Mouse (Mus musculus): ENCODE results near the gene Acpp. TPM values are rescaled to one million over a fixed set of nuclear protein-coding genes. Genes with fewer than 3 reads are reported as not detected.
A peak's percentile ranks its signal among the peaks of the same experiment; 100 is the strongest.
"Not testable (repeated sequence)": the region's sequence is repeated elsewhere in the genome, so short reads cannot be mapped to it uniquely, and the experiment has no call there.

Acpp gene
- polyA plus RNA-seq (2015; fragmentation: Nextera tagmentation; extraction: Ambion mirVana) = 0.34 and 0.55 TPM in 2 replicates

DNA sequence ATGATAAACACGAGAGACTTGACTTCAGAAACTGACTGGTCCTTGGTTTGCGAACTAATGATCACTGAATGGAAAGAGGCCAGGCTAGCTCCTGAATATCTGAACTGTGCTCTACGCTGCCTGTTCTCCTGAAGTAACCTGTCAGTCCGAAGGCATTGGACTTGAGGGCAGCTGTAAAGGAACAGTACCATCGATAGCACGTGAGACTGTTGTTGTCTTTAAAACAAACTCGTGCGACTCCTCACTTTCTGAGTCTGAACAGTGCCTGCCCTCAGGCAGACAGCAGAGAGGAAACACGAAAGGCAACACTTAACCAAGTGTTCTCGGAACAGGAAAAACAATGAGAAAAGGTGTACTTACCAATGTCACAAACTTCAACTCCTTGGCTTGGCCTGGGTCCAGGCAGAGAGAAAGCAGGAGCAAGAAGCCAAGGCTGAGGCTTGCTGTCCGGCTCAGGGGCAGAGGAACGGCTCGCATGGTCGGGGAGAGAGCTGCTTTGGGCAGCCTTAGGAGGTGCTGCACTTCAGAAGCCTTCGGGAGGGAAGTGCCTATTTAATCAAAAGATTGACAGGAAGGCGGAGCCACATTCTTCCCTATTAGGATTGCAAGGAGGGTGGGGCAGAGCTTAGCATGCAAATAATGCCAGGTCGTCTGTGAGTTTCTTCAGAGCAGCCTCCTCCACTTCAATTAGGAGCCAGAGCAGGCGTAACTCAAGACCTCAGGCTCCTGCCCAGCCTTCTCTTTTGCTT is at the start of gene Acpp:
Gene Acpp, minus strand, starts transcription at position 566 of the 749 bp plus-strand sequence.
- peaks cover 6% of the 10 kb centered on the region for H3K4me1 ChIP-seq (ENCODE audit: control insufficient read depth, insufficient read depth, low read length)
- H3K27me3 ChIP-seq (ENCODE audit: control insufficient read depth, insufficient read depth, low read depth, low read length) = no peaks in the 10 kb centered on the region
- no peak for ATAC-seq
- H3K4me2 ChIP-seq (ENCODE audit: low read length) = peak within 1 kb of the TSS; percentile 50
- H3K9me3 ChIP-seq (replicated peaks; ENCODE audit: control insufficient read depth, low read length, poor library complexity, severe bottlenecking) = no peaks in the 10 kb centered on the region
- no peaks in the 10 kb centered on the region for H3K36me3 ChIP-seq (ENCODE audit: control insufficient read depth, insufficient read depth, low read length)
- H3K27ac ChIP-seq (ENCODE audit: low read length) = no peak within 1 kb of the TSS
- peak within 1 kb of the TSS; percentile 42 for H3K9ac ChIP-seq (ENCODE audit: low read depth, low read length)
- H3K4me3 ChIP-seq (ENCODE audit: low read depth, low read length) = peak within 1 kb of the TSS; percentile 15
- WGBS = 23% methylated on average over 18 of the region's 18 CpGs

DNA sequence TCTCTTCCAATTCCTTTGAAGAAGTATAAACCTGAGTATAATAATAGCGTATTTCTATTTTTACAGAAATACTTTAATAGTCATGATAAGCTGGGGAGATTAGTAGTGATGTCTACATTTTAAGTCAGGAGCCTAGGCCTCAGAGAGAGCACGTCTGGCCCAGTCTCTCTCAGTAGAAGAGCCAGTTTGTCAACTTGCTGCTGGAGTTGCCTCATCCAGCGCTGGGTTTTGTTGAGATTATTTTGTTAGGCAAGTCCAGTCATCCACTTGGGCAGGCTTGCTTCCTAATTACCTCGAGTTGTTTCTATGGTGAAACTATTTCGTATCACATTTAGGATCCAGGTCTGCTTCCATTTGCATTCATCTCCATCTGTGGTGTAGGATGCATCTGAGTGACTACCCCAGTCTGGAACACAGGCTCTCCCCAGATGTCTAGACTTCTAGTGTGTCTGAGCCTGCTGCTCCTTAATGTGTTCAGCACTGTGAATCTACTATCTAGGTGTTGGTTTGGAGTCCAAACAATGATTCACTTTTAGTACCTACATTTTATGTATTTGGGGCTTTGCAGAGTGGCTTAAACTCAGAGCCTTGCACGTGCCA is 45.1 kb upstream of the Acpp start:
- H3K27me3 ChIP-seq (ENCODE audit: control insufficient read depth, insufficient read depth, low read depth, low read length) = no peaks in the 10 kb centered on the region
- no peak overlapping the region for H3K27ac ChIP-seq (ENCODE audit: low read length)
- WGBS = 82% methylated on average over 6 of the region's 6 CpGs
- no peak overlapping the region for H3K9ac ChIP-seq (ENCODE audit: low read depth, low read length)
- no peak overlapping the region for H3K4me3 ChIP-seq (ENCODE audit: low read depth, low read length)
- H3K9me3 ChIP-seq (replicated peaks; ENCODE audit: control insufficient read depth, low read length, poor library complexity, severe bottlenecking) = no peaks in the 10 kb centered on the region
- no peak for ATAC-seq
- no peak overlapping the region for H3K4me2 ChIP-seq (ENCODE audit: low read length)
- H3K4me1 ChIP-seq (ENCODE audit: control insufficient read depth, insufficient read depth, low read length) = no peaks in the 10 kb centered on the region
- no peaks in the 10 kb centered on the region for H3K36me3 ChIP-seq (ENCODE audit: control insufficient read depth, insufficient read depth, low read length)

GRCm38 (mm10) chr9:104379532-104380162 is 42.1 kb upstream of the Acpp start:
- H3K9ac ChIP-seq (ENCODE audit: low read depth, low read length) = no peak overlapping the region
- no peaks in the 10 kb centered on the region for H3K27me3 ChIP-seq (ENCODE audit: control insufficient read depth, insufficient read depth, low read depth, low read length)
- no peaks in the 10 kb centered on the region for H3K4me1 ChIP-seq (ENCODE audit: control insufficient read depth, insufficient read depth, low read length)
- no peak overlapping the region for H3K4me3 ChIP-seq (ENCODE audit: low read depth, low read length)
- 66% methylated on average over 9 of the region's 9 CpGs for WGBS
- H3K36me3 ChIP-seq (ENCODE audit: control insufficient read depth, insufficient read depth, low read length) = no peaks in the 10 kb centered on the region
- no peak overlapping the region for H3K27ac ChIP-seq (ENCODE audit: low read length)
- no peaks in the 10 kb centered on the region for H3K9me3 ChIP-seq (replicated peaks; ENCODE audit: control insufficient read depth, low read length, poor library complexity, severe bottlenecking)
- no peak overlapping the region for H3K4me2 ChIP-seq (ENCODE audit: low read length)
- no peak for ATAC-seq

DNA sequence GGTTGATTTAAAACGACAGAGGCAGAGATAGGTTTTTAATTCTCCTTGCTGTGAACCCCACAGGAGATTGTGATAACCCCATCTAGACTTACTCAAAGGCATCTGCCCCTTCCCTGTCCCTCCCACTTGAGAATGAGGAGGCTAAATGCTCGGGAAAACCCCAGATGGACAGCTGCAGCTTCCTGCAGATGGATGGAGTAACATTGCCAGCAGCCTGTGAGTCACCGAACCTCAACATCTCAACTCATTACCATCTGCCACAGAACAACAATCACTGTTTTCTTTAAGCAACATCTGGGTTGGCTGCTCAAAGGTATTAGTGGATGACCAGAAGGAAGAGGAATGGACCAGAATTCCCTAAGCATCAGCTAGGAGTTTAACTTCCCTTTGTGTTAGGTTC is 38.0 kb upstream of the Acpp start:
- no peaks in the 10 kb centered on the region for H3K4me1 ChIP-seq (ENCODE audit: control insufficient read depth, insufficient read depth, low read length)
- no peak overlapping the region for H3K4me2 ChIP-seq (ENCODE audit: low read length)
- H3K36me3 ChIP-seq (ENCODE audit: control insufficient read depth, insufficient read depth, low read length) = no peaks in the 10 kb centered on the region
- no peaks in the 10 kb centered on the region for H3K27me3 ChIP-seq (ENCODE audit: control insufficient read depth, insufficient read depth, low read depth, low read length)
- H3K9ac ChIP-seq (ENCODE audit: low read depth, low read length) = no peak overlapping the region
- no peaks in the 10 kb centered on the region for H3K9me3 ChIP-seq (replicated peaks; ENCODE audit: control insufficient read depth, low read length, poor library complexity, severe bottlenecking)
- ATAC-seq = no peak
- H3K27ac ChIP-seq (ENCODE audit: low read length) = no peak overlapping the region
- no peak overlapping the region for H3K4me3 ChIP-seq (ENCODE audit: low read depth, low read length)
- 46% methylated on average over 3 of the region's 3 CpGs for WGBS

- no peaks in the 10 kb centered on the region for H3K9me3 ChIP-seq (replicated peaks; ENCODE audit: control insufficient read depth, low read length, poor library complexity, severe bottlenecking)
- no peaks in the 10 kb centered on the region for H3K27me3 ChIP-seq (ENCODE audit: control insufficient read depth, insufficient read depth, low read depth, low read length)
- ATAC-seq = no peak
- H3K27ac ChIP-seq (ENCODE audit: low read length) = no peak overlapping the region
- no peak overlapping the region for H3K9ac ChIP-seq (ENCODE audit: low read depth, low read length)
- H3K4me3 ChIP-seq (ENCODE audit: low read depth, low read length) = no peak overlapping the region
- 25% methylated on average over 6 of the region's 6 CpGs for WGBS
- no peaks in the 10 kb centered on the region for H3K4me1 ChIP-seq (ENCODE audit: control insufficient read depth, insufficient read depth, low read length)
- H3K4me2 ChIP-seq (ENCODE audit: low read length) = no peak overlapping the region
- no peaks in the 10 kb centered on the region for H3K36me3 ChIP-seq (ENCODE audit: control insufficient read depth, insufficient read depth, low read length)
Observed at GRCm38 (mm10) chr9:104373253-104373652, 35.7 kb upstream of the Acpp start.

GRCm38 (mm10) chr9:104366983-104367382 is 29.4 kb upstream of the Acpp start:
- no peak overlapping the region for H3K4me2 ChIP-seq (ENCODE audit: low read length)
- H3K4me3 ChIP-seq (ENCODE audit: low read depth, low read length) = no peak overlapping the region
- no peak overlapping the region for H3K9ac ChIP-seq (ENCODE audit: low read depth, low read length)
- H3K36me3 ChIP-seq (ENCODE audit: control insufficient read depth, insufficient read depth, low read length) = no peaks in the 10 kb centered on the region
- peaks cover 6% of the 10 kb centered on the region; the same call in 1 of the 2 replicates for H3K9me3 ChIP-seq (replicated peaks; ENCODE audit: control insufficient read depth, low read length, poor library complexity, severe bottlenecking)
- 79% methylated on average over 2 of the region's 2 CpGs for WGBS
- H3K27me3 ChIP-seq (ENCODE audit: control insufficient read depth, insufficient read depth, low read depth, low read length) = no peaks in the 10 kb centered on the region
- H3K27ac ChIP-seq (ENCODE audit: low read length) = no peak overlapping the region
- H3K4me1 ChIP-seq (ENCODE audit: control insufficient read depth, insufficient read depth, low read length) = no peaks in the 10 kb centered on the region
- no peak for ATAC-seq

- H3K27me3 ChIP-seq (ENCODE audit: control insufficient read depth, insufficient read depth, low read depth, low read length); H3K9ac ChIP-seq (ENCODE audit: low read depth, low read length); H3K4me1 ChIP-seq (ENCODE audit: control insufficient read depth, insufficient read depth, low read length); H3K4me3 ChIP-seq (ENCODE audit: low read depth, low read length); H3K9me3 ChIP-seq (replicated peaks; ENCODE audit: control insufficient read depth, low read length, poor library complexity, severe bottlenecking); H3K27ac ChIP-seq (ENCODE audit: low read length); H3K36me3 ChIP-seq (ENCODE audit: control insufficient read depth, insufficient read depth, low read length); H3K4me2 ChIP-seq (ENCODE audit: low read length); ATAC-seq: not testable (repeated sequence)
- 80% methylated on average over 1 of the region's 1 CpGs for WGBS
Observed at GRCm38 (mm10) chr9:104361951-104362350, 24.4 kb upstream of the Acpp start.

GRCm38 (mm10) chr9:104361073-104361891 is 23.7 kb upstream of the Acpp start:
- 85% methylated on average over 17 of the region's 17 CpGs for whole genome bisulfite sequencing
- no peak overlapping the region for H3K4me3 ChIP-seq (ENCODE audit: low read depth, low read length)
- H3K36me3 ChIP-seq (ENCODE audit: control insufficient read depth, insufficient read depth, low read length) = no peaks in the 10 kb centered on the region
- H3K4me2 ChIP-seq (ENCODE audit: low read length) = no peak overlapping the region
- H3K27ac ChIP-seq (ENCODE audit: low read length) = no peak overlapping the region
- H3K9ac ChIP-seq (ENCODE audit: low read depth, low read length) = no peak overlapping the region
- H3K9me3 ChIP-seq (replicated peaks; ENCODE audit: control insufficient read depth, low read length, poor library complexity, severe bottlenecking) = peaks cover 6% of the 10 kb centered on the region; the same call in 1 of the 2 replicates
- H3K4me1 ChIP-seq (ENCODE audit: control insufficient read depth, insufficient read depth, low read length) = no peaks in the 10 kb centered on the region
- H3K27me3 ChIP-seq (ENCODE audit: control insufficient read depth, insufficient read depth, low read depth, low read length) = no peaks in the 10 kb centered on the region
- no peak for ATAC-seq

Measured in midbrain, embryonic 16.5 days (tissue).